Mouse (Mus musculus) R1 (cell line): Measurements from ENCODE around the gene Epc2.

Source experiments
- DNase-seq: peaks from one replicate; pipeline ENCODE4 v3.0.0-alpha.2; 2018; ENCODE audit warnings: low read depth, low spot score

Epc2 gene

GRCm38 (mm10) chr2:49450931-49451636 is at the start of gene Epc2:
TSS of gene Epc2 (plus strand) at chr2:49451486.
- peak; percentile 81 for DNase-seq

- no peak for DNase-seq
These were observed 45.3 kb upstream of the Epc2 start for GRCm38 (mm10) chr2:49405954-49406353.

- no peak for DNase-seq
These were observed 39.6 kb upstream of the Epc2 start for GRCm38 (mm10) chr2:49411685-49412084.

GRCm38 (mm10) chr2:49412576-49412975 is 38.7 kb upstream of the Epc2 start:
- peak; percentile 55 for DNase-seq

GRCm38 (mm10) chr2:49415868-49416267 is 35.4 kb upstream of the Epc2 start:
- no peak for DNase-seq

GRCm38 (mm10) chr2:49417018-49417604 is 34.2 kb upstream of the Epc2 start:
- no peak for DNase-seq

- DNase-seq = no peak
These were observed 30.9 kb upstream of the Epc2 start for GRCm38 (mm10) chr2:49420396-49420795.

GRCm38 (mm10) chr2:49423857-49424256 is 27.4 kb upstream of the Epc2 start:
- DNase-seq = no peak

GRCm38 (mm10) chr2:49424788-49425187 is 26.5 kb upstream of the Epc2 start:
- DNase-seq = no peak

- DNase-seq = no peak
These were observed 25.1 kb upstream of the Epc2 start for GRCm38 (mm10) chr2:49426175-49426574.

GRCm38 (mm10) chr2:49431015-49431414 is 20.3 kb upstream of the Epc2 start:
- DNase-seq = no peak

- no peak for DNase-seq
These were observed 18.1 kb upstream of the Epc2 start for GRCm38 (mm10) chr2:49433211-49433610.

- DNase-seq = no peak
These were observed 5.0 kb upstream of the Epc2 start for GRCm38 (mm10) chr2:49446238-49446637.

GRCm38 (mm10) chr2:49447586-49448475 is 3.5 kb upstream of the Epc2 start:
- DNase-seq = no peak

- DNase-seq = no peak
These were observed 819 bp upstream of the Epc2 start for GRCm38 (mm10) chr2:49450467-49450866.

GRCm38 (mm10) chr2:49451637-49452211 is 438 bp downstream of the Epc2 start:
- DNase-seq = peak; percentile 89

- peak; percentile 88 for DNase-seq
These were observed 1.3 kb downstream of the Epc2 start for GRCm38 (mm10) chr2:49452451-49453081.

- peak; percentile 44 for DNase-seq
These were observed 6.5 kb downstream of the Epc2 start for GRCm38 (mm10) chr2:49457797-49458196.

GRCm38 (mm10) chr2:49465672-49466222 is 14.5 kb downstream of the Epc2 start:
- no peak for DNase-seq

- no peak for DNase-seq
These were observed 15.8 kb downstream of the Epc2 start for GRCm38 (mm10) chr2:49467038-49467437.

GRCm38 (mm10) chr2:49471188-49471587 is 19.9 kb downstream of the Epc2 start:
- DNase-seq = no peak
